Mouse (Mus musculus): ENCODE measurements around the gene Slc25a20. TPM values are rescaled to one million over a fixed set of nuclear protein-coding genes. Genes with fewer than 3 reads are reported as not detected.
A peak's percentile ranks its signal among the peaks of the same experiment; 100 is the strongest.
"Not testable (repeated sequence)": the region's sequence is repeated elsewhere in the genome, so short reads cannot be mapped to it uniquely, and the experiment has no call there.

The Slc25a20 gene
- total and polyA plus RNA-seq, 2 experiments from 2014 or later = 41.1 to 49.7 TPM

DNA sequence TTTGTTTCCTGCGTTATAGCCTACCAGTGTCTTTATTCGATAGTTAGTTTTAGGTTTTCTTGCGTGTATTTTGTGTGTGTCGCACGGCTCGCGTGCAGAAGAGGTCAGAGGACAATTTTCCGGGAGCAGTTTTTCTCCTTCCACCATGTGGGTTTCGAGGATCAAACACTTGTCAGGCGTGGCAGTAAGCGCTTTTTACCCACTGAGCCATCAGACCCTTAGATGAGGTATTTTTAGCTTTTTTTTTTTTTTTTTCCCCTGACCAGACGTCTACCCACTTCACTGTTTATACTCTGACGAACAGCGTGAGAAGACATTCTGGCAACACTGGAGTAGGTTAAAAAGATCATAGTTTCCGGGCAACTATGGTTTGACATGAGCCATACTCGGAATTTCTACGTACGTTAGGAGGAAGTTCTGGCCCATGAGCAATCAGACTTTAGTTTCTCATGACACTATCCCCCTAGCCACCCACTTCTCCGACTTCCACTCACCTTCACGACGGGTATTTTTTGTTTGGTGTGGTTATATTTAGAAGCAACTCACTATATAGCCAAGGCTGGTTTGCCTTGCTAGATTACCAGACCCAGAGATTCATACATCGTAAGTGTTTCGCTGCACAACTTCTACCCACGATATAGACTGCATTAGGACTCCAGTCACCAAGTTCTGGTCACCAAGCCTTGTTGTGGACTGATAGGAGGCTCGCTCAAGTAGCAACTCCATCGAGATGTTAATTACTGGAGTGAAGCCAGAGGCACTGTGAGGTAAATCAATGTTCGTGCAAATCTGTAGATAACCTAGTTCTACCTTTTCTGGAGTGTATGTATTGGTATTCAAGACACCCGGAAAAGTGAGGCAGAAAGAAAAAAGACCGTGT is 12.1 kb upstream of the Slc25a20 start:
- no peak for TF ChIP-seq CTCF (IDR thresholded peaks at IDR 0.05; ENCODE audit: low read depth)
- Histone ChIP-seq H3K36me3 (ENCODE audit: insufficient read depth, low read length) (no peaks in the 10 kb centered on the region), H3K4me3 (ENCODE audit: low read length) (peak overlapping the region; percentile 98), H3K9me3 (ENCODE audit: low read length) (no peaks in the 10 kb centered on the region), H3K4me1 (ENCODE audit: insufficient read depth, low read length) (peaks cover 5% of the 10 kb centered on the region), H3K27ac (peak overlapping the region; percentile 90), H3K9ac (replicated peaks; ENCODE audit: low read length) (peak overlapping the region; percentile 85), H3K27me3 (ENCODE audit: insufficient read depth, low read length) (no peaks in the 10 kb centered on the region), H3K4me2 (ENCODE audit: low read depth, low read length) (peak overlapping the region; percentile 66)
- ATAC-seq = no peak; the same call in none of the 2 replicates
- no peak for DNase-seq (ENCODE audit: low spot score)
- WGBS = 26% methylated on average over 29 of the region's 29 CpGs

DNA sequence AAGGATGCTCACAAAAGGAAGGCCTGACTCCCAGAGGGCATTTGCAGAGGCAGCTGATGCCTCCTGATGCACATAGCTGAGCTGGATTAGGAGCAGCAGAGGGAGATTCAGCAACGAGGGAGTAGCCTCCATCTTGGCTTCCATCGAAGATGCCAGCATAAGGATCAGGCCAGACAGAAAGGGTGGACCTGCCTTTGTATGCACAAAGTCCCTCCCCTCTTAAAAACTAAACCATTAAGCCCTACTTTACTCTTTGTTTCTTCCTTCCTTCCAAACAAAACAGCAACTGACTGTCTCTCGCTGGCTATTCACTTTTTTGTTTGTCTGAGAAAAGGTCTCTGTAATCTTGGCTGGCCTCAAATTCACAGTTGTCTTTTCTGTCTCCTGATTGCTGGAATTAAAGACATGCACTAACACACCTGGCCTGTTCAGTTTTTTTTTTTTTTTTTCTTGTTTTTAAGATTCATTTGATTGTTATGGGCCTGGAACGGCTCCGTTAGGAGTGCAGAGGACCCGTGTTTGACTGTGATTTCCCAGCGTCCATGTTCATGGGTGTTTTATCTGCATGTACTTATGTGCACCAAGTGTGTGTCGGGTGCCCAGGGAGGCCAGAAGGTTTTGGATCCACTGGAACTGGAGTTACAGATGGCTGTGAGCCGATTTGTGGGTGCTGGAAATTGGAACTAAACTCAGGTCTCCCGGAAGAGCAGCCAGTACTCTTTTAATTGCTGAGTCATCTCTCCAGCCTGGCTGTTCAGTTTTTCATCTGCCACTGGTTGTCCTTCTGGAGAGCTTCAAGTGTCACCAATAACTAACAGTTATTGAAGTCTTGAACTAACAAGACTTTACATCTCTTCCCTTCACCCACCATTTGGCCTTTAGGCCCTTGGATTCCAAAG is 7.1 kb upstream of the Slc25a20 start:
- DNase-seq (ENCODE audit: low spot score) (no peak), ATAC-seq (no peak)
- Histone ChIP-seq H3K4me2 (ENCODE audit: low read depth, low read length) (no peak overlapping the region), H3K36me3 (ENCODE audit: insufficient read depth, low read length) (no peaks in the 10 kb centered on the region), H3K4me3 (ENCODE audit: low read length) (no peak overlapping the region), H3K4me1 (ENCODE audit: insufficient read depth, low read length) (no peaks in the 10 kb centered on the region; the same call in 1 of the 2 replicates), H3K9ac (replicated peaks; ENCODE audit: low read length) (no peak overlapping the region), H3K27ac (no peak overlapping the region), H3K9me3 (ENCODE audit: low read length) (no peaks in the 10 kb centered on the region), H3K27me3 (ENCODE audit: insufficient read depth, low read length) (no peaks in the 10 kb centered on the region)
- no peak for TF ChIP-seq CTCF (IDR thresholded peaks at IDR 0.05; ENCODE audit: low read depth)
- 79% methylated on average over 10 of the region's 10 CpGs for WGBS

DNA sequence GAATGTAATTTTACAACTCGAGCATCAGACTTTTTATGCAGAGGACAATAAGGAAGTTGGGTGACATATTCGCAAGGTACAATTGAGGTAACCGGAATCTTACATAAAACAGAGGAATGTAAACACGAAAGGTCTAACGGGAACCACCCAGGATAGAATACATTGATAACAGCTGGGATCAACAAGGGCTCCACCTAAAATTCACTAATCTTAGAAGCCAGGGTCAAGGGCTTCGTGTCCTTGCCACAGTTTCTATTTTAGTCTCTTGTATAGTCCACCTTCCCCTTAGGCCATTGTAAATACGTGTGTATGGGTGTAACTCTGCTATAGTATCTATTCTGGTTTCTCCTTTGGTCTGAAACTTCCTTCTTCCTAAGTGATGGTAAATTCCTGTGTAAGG is 6.0 kb upstream of the Slc25a20 start:
- H3K9ac ChIP-seq (replicated peaks; ENCODE audit: low read length); H3K4me1 ChIP-seq (ENCODE audit: insufficient read depth, low read length); DNase-seq (ENCODE audit: low spot score); ATAC-seq; H3K4me2 ChIP-seq (ENCODE audit: low read depth, low read length); H3K36me3 ChIP-seq (ENCODE audit: insufficient read depth, low read length); H3K4me3 ChIP-seq (ENCODE audit: low read length); H3K27ac ChIP-seq; H3K27me3 ChIP-seq (ENCODE audit: insufficient read depth, low read length); H3K9me3 ChIP-seq (ENCODE audit: low read length): not testable (repeated sequence)
- WGBS = 87% methylated on average over 7 of the region's 7 CpGs

DNA sequence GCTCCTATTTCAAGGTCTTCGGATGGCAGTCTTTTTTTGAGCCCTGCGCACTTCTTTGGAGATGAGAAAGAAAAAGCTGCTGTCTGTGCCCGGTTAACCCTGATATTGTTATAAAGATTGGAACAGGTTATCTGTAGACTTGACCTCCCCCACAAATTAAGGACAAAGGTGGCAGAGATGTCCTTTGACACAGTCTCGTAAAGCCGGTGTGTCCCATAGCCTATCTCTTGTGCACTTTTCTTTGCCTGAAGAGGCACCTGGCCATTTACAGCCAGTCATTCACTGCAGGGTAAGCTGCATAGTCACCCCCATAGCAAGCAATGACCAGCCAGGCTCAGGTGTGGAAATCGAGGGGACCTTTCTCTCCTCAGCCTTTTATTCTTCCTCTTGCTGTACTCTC is 772 bp downstream of the Slc25a20 start:
- WGBS = 49% methylated on average over 6 of the region's 6 CpGs
- peak overlapping the region; percentile 85 for H3K4me2 ChIP-seq (ENCODE audit: low read depth, low read length)
- TF ChIP-seq CTCF (IDR thresholded peaks at IDR 0.05; ENCODE audit: low read depth) = no peak
- DNase-seq (ENCODE audit: low spot score) (no peak), ATAC-seq (no peak)
- H3K27me3 ChIP-seq (ENCODE audit: insufficient read depth, low read length) = no peaks in the 10 kb centered on the region
- no peaks in the 10 kb centered on the region for H3K9me3 ChIP-seq (ENCODE audit: low read length)
- H3K27ac ChIP-seq = no peak overlapping the region
- peaks cover 10% of the 10 kb centered on the region for H3K4me1 ChIP-seq (ENCODE audit: insufficient read depth, low read length)
- no peaks in the 10 kb centered on the region for H3K36me3 ChIP-seq (ENCODE audit: insufficient read depth, low read length)
- H3K4me3 ChIP-seq (ENCODE audit: low read length) = peak overlapping the region; percentile 65
- peak overlapping the region; percentile 58 for H3K9ac ChIP-seq (replicated peaks; ENCODE audit: low read length)

DNA sequence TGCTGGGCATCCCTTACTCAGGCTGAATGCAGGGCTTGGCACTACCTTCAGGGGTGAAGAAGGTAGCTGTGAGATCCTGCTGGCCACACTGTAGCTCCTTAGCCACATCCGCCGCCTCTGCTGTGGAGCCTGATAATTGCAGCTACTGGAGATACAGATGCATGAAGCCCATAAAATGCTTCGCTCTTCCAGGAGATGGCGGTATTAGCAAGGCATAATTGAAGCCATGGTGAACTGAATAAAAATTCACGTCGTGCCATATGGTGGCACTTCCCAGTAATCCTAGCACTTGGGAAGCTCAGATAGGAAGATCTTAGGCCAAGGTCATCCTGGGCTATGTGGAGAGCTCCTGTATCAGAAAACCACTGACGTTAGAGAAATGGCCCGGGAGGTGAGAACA is 8.0 kb downstream of the Slc25a20 start:
- H3K4me1 ChIP-seq (ENCODE audit: insufficient read depth, low read length) = no peaks in the 10 kb centered on the region
- 51% methylated on average over 8 of the region's 8 CpGs for WGBS
- H3K9me3 ChIP-seq (ENCODE audit: low read length) = no peaks in the 10 kb centered on the region
- H3K27me3 ChIP-seq (ENCODE audit: insufficient read depth, low read length) = no peaks in the 10 kb centered on the region
- no peak overlapping the region for H3K9ac ChIP-seq (replicated peaks; ENCODE audit: low read length)
- DNase-seq (ENCODE audit: low spot score) = peak; percentile 72
- no peak for ATAC-seq
- TF ChIP-seq CTCF (IDR thresholded peaks at IDR 0.05; ENCODE audit: low read depth) = peak; percentile 69
- H3K36me3 ChIP-seq (ENCODE audit: insufficient read depth, low read length) = peaks cover 17% of the 10 kb centered on the region; the same call in 1 of the 2 replicates
- no peak overlapping the region for H3K27ac ChIP-seq
- H3K4me3 ChIP-seq (ENCODE audit: low read length) = no peak overlapping the region
- H3K4me2 ChIP-seq (ENCODE audit: low read depth, low read length) = no peak overlapping the region

DNA sequence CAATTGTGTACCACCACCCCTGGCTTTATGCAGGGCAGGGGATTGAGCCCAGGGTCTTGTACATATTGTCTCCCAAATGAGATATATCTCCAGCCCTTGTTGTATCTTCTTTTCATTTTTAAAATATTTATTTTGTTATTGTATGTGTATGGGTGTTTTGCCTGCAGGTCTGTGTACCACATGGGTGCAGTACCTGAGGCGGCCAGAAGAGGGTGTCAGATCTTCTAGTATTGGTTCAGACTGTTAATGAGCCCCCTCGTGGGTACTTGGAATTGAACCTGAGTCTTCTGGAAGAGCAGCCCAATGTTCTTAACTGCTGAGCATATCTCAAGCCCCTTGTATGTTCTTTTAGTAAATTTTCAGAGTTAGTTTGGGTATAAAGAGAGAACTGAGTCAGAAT is 11.3 kb downstream of the Slc25a20 start:
- peak; percentile 58 for DNase-seq (ENCODE audit: low spot score)
- Histone ChIP-seq H3K36me3 (ENCODE audit: insufficient read depth, low read length) (peaks cover 21% of the 10 kb centered on the region; the same call in 1 of the 2 replicates), H3K4me2 (ENCODE audit: low read depth, low read length) (no peak overlapping the region)

More for the DNA sequence above, 11.3 kb downstream of the Slc25a20 start:
- H3K27me3 ChIP-seq (ENCODE audit: insufficient read depth, low read length) = no peaks in the 10 kb centered on the region
- no peak overlapping the region for H3K27ac ChIP-seq
- H3K9ac ChIP-seq (replicated peaks; ENCODE audit: low read length) = no peak overlapping the region
- 42% methylated on average over 2 of the region's 2 CpGs for WGBS
- H3K4me3 ChIP-seq (ENCODE audit: low read length) = no peak overlapping the region
- peak; percentile 61 for TF ChIP-seq CTCF (IDR thresholded peaks at IDR 0.05; ENCODE audit: low read depth)
- H3K4me1 ChIP-seq (ENCODE audit: insufficient read depth, low read length) = no peaks in the 10 kb centered on the region
- no peaks in the 10 kb centered on the region for H3K9me3 ChIP-seq (ENCODE audit: low read length)
- no peak for ATAC-seq
